Mouse (Mus musculus) liver, postnatal 0 days (tissue): ENCODE results near the gene Macf1.

Experiments
- CTCF ChIP-seq: sonication (generic); IDR thresholded peaks from 2 replicates; pipeline ENCODE4 v1.5.1; 2016; ENCODE audit warnings: antibody characterized with exemption, low read depth
- EP300 ChIP-seq: IDR thresholded peaks from 2 replicates; pipeline ENCODE4 v1.6.1; 2016; ENCODE audit warnings: antibody characterized with exemption, low read depth, mild to moderate bottlenecking

DNA sequence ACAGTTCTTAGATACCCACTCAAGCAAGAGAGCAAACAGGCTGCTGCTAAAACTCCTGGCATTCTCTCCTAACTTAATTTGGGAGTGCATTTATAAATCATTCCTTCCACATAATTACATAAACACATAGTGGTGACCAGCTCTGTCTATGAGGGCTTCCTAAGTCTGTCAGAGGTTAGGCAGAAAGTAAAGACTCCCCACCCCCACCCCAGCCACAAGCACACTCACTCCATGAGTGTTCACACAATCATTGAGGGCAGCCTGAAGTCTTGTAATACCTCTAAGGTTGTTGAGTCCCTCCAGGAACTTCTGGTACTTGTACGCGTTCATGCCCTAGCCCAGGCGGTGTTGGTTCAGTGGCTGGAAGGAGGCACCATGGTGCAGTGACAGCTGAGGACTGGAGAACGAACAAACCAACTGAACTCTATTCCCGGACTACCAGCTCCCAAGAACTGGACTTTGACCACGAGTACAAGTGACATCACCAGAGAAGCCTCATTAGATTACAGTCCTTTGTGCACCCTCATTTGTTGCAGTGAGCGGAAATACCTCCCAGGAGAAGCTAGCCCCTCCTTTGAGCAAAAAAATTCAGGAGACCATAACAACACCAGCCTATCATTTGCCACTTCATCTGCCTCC, 70.7 kb downstream of the Macf1 start:
- TF ChIP-seq CTCF = no peak
- TF ChIP-seq EP300 = no peak
